Mouse (Mus musculus) neural tube, embryonic 11.5 days (tissue): ENCODE measurements around the gene Snx29. TPM values are rescaled to one million over a fixed set of nuclear protein-coding genes. Genes with fewer than 3 reads are reported as not detected.

Experiments
- ATAC-seq: fragments of 200-750 bp; cut with Nextera tagmentation; 2 replicates; pipeline ENCODE4 v1.8.0; 2017; ENCODE audit warnings: moderate number of reproducible peaks, mild to moderate bottlenecking, moderate TSS enrichment, moderate library complexity; ENCODE audit not compliant: insufficient read depth, low FRiP score, low TSS enrichment
- DNase-seq: peaks from one replicate; pipeline ENCODE4 v3.0.0-alpha.2; 2015; ENCODE audit warnings: low spot score
- H3K27ac ChIP-seq: fragments of 300-500 bp; sonication (generic); 2 replicates; pipeline ENCODE4 v1.5.1; 2014; ENCODE audit warnings: low read depth, mild to moderate bottlenecking, low read length
- H3K27me3 ChIP-seq: fragments of 300-500 bp; sonication (generic); 2 replicates; pipeline ENCODE4 v1.6.1; 2014; ENCODE audit warnings: mild to moderate bottlenecking, low read length, mixed read lengths; ENCODE audit not compliant: control insufficient read depth, insufficient read depth
- H3K36me3 ChIP-seq: fragments of 300-500 bp; sonication (generic); 2 replicates; pipeline ENCODE4 v1.6.1; 2014; ENCODE audit warnings: mild to moderate bottlenecking, low read length, moderate library complexity, mixed read lengths; ENCODE audit not compliant: control insufficient read depth, insufficient read depth
- H3K4me1 ChIP-seq: fragments of 300-500 bp; sonication (generic); 2 replicates; pipeline ENCODE4 v1.6.1; 2014; ENCODE audit warnings: low read length, mixed read lengths; ENCODE audit not compliant: control insufficient read depth, insufficient read depth
- H3K4me2 ChIP-seq: fragments of 300-500 bp; sonication (generic); 2 replicates; pipeline ENCODE4 v1.6.1; 2014; ENCODE audit warnings: low read depth, mild to moderate bottlenecking, moderate library complexity
- H3K4me3 ChIP-seq: fragments of 300-500 bp; sonication (generic); 2 replicates; pipeline ENCODE4 v1.5.1; 2014; ENCODE audit warnings: low read depth, low read length
- H3K9ac ChIP-seq: fragments of 300-500 bp; sonication (generic); 2 replicates; pipeline ENCODE4 v1.6.1; 2014; ENCODE audit warnings: mild to moderate bottlenecking, low read length
- H3K9me3 ChIP-seq: fragments of 300-500 bp; sonication (generic); 2 replicates; pipeline ENCODE4 v1.6.1; 2016; ENCODE audit warnings: low read length; ENCODE audit not compliant: control insufficient read depth
- WGBS: fragments of 180-500 bp; shearing (Covaris S2); extraction: QIAGEN DNeasy Blood & Tissue Kit; methylation state at CpG from one replicate; pipeline ENCODE4 v1.1.7; 2014; 5-methylcytosine and 5-hydroxymethylcytosine counted together
- polyA plus RNA-seq: library from polyadenylated mRNA; unstranded; fragments of >200 nt; fragmentation: Nextera tagmentation; extraction: Ambion mirVana; gene quantifications from 2 replicates; pipeline ENCODE4 v1.2.1, GENCODE M21; 2014

Gene Snx29
- polyA plus RNA-seq, 1 experiment from 2014 or later: 10.6 TPM

DNA sequence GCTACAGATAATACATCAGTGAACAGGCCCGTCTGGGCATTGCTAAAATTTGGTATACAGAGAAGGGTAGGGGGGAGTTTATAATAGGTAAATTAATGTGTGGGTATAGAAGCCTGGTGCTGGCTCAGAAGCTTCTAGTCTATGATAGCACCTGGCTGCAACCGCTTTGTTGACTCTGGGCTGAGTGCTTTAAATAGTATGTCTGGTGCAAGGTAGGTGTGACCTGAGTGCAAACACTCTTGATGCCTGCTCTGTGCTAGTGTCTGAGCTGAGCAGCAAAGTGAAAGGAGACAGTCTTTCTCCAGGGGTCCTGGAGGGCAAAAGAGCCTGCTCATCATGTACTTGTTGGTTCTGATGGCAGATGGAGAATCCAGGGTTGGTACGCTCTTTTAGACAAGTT lies 150.8 kb downstream of the Snx29 start:
- Histone ChIP-seq H3K4me3 (no peak overlapping the region), H3K9ac (no peak overlapping the region), H3K4me2 (no peak overlapping the region), H3K36me3 (no peaks in the 10 kb centered on the region), H3K4me1 (no peaks in the 10 kb centered on the region), H3K9me3 (no peaks in the 10 kb centered on the region), H3K27ac (no peak overlapping the region), H3K27me3 (no peaks in the 10 kb centered on the region)
- DNase-seq (no peak), ATAC-seq (no peak)
- 93% methylated on average over 3 of the region's 3 CpGs for WGBS

GRCm38 (mm10) chr16:11473893-11474505 lies 151.3 kb downstream of the Snx29 start:
- ATAC-seq: no peak
- DNase-seq: no peak
- no peaks in the 10 kb centered on the region for H3K4me1 ChIP-seq
- H3K36me3 ChIP-seq: no peaks in the 10 kb centered on the region
- no peak overlapping the region for H3K9ac ChIP-seq
- no peak overlapping the region for H3K4me2 ChIP-seq
- H3K27me3 ChIP-seq: no peaks in the 10 kb centered on the region
- H3K4me3 ChIP-seq: no peak overlapping the region
- H3K27ac ChIP-seq: no peak overlapping the region
- 79% methylated on average over 6 of the region's 6 CpGs for WGBS
- H3K9me3 ChIP-seq: no peaks in the 10 kb centered on the region

DNA sequence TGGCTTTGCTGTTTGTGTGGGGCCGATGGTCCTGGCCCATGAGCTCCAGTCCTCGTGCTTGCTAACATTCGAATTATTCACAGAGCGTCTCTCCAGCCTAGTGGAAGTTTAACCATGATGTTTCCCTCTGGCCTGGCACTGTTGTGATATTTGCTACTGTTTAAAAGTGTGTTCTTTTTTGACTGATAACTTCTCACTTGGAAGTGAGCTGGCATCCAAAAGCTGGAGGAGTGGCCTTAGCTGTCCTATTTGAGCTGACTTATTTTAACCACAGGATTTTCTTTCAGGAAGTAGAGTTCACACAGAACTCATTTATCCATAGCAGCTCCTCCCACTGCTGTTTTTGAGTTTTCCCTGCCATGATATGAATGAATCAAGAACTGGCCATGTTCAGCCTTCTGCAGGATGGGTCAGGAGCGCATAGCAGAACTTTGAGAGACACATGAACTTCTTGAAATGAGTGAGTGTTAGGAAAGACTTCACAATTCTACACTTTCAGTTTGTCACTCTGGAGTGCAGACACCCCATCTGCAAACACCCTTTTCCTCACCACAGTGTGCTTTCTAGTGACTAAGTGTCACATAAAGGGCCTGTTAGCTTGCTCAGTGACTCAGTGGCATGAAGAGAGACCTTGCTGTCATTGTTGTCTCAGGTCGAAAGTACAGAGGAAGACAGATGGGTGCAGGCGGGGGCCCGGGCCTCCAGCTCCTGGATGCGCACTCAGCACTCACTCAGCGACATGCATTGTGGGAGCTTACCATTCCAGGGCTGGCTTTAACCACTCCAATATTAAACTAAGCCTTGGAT lies 152.6 kb downstream of the Snx29 start:
- H3K4me2 ChIP-seq: no peak overlapping the region
- no peak overlapping the region for H3K27ac ChIP-seq
- ATAC-seq (no peak), DNase-seq (no peak)
- H3K9me3 ChIP-seq: no peaks in the 10 kb centered on the region
- H3K27me3 ChIP-seq: no peaks in the 10 kb centered on the region
- H3K4me1 ChIP-seq: no peaks in the 10 kb centered on the region
- H3K36me3 ChIP-seq: no peaks in the 10 kb centered on the region
- H3K4me3 ChIP-seq: no peak overlapping the region
- H3K9ac ChIP-seq: no peak overlapping the region
- 78% methylated on average over 10 of the region's 10 CpGs for WGBS

GRCm38 (mm10) chr16:11476314-11476713 lies 153.6 kb downstream of the Snx29 start:
- Histone ChIP-seq H3K9ac (no peak overlapping the region), H3K4me2 (no peak overlapping the region), H3K9me3 (no peaks in the 10 kb centered on the region), H3K4me3 (no peak overlapping the region), H3K27me3 (no peaks in the 10 kb centered on the region), H3K4me1 (no peaks in the 10 kb centered on the region), H3K36me3 (no peaks in the 10 kb centered on the region), H3K27ac (no peak overlapping the region)
- DNase-seq (no peak), ATAC-seq (no peak)
- WGBS: 93% methylated on average over 1 of the region's 1 CpGs

GRCm38 (mm10) chr16:11476968-11477367 lies 154.3 kb downstream of the Snx29 start:
- Histone ChIP-seq H3K4me3 (no peak overlapping the region), H3K9ac (no peak overlapping the region), H3K27me3 (no peaks in the 10 kb centered on the region), H3K36me3 (no peaks in the 10 kb centered on the region), H3K4me2 (no peak overlapping the region), H3K9me3 (no peaks in the 10 kb centered on the region), H3K27ac (no peak overlapping the region), H3K4me1 (no peaks in the 10 kb centered on the region)
- WGBS: 85% methylated on average over 2 of the region's 2 CpGs
- ATAC-seq (no peak), DNase-seq (no peak)

- DNase-seq (no peak), ATAC-seq (no peak)
- H3K27me3 ChIP-seq: no peaks in the 10 kb centered on the region
- no peak overlapping the region for H3K4me2 ChIP-seq
- no peak overlapping the region for H3K27ac ChIP-seq
- no peaks in the 10 kb centered on the region for H3K9me3 ChIP-seq
- no peak overlapping the region for H3K9ac ChIP-seq
- 89% methylated on average over 5 of the region's 5 CpGs for WGBS
- no peaks in the 10 kb centered on the region for H3K4me1 ChIP-seq
- H3K4me3 ChIP-seq: no peak overlapping the region
- H3K36me3 ChIP-seq: no peaks in the 10 kb centered on the region
Observed at GRCm38 (mm10) chr16:11477591-11477990, 154.9 kb downstream of the Snx29 start.

DNA sequence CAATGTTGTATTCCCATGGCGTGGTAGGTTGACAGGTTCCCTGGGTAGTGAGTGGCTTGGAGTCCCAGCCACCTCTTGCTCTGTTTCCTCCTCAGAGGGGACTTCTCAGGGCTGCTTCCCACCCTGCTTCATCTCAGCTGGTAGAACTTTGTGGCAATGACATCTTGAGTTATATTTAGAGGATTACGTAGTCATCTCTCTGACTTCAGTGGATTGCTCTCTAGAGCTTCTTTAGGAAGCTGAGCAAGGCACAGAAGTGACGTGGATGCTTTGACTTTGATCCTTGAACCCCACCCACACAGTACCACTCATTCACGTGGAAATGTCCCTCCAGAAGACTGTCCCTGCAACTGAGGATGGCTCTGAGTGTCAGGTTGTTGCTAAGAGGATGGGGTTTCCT lies 156.9 kb downstream of the Snx29 start:
- Histone ChIP-seq H3K4me3 (no peak overlapping the region), H3K4me1 (no peaks in the 10 kb centered on the region), H3K9me3 (no peaks in the 10 kb centered on the region), H3K27ac (no peak overlapping the region), H3K4me2 (no peak overlapping the region), H3K27me3 (no peaks in the 10 kb centered on the region), H3K36me3 (no peaks in the 10 kb centered on the region), H3K9ac (no peak overlapping the region)
- WGBS: 87% methylated on average over 4 of the region's 4 CpGs
- ATAC-seq (no peak), DNase-seq (no peak)

DNA sequence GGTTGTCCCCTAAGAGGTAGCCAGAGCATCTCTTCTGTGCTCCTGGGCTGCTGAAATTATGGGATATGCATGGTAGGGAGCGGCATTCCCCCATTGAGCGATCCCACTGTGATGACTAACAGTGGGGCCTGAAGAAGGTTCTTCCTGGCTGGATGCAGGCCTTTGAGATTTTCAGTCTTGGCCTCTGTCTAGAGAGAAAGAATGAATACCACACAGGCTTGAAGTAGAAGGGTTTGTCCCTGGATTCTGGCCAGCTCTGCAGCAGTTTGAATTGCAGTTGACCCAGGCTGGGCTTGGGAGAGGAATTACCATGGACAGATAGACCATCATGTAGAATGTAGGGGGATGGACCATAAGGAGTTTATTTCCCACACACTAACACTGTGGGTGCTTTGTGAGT lies 159.5 kb downstream of the Snx29 start:
- H3K9me3 ChIP-seq: no peaks in the 10 kb centered on the region
- no peak overlapping the region for H3K9ac ChIP-seq
- H3K4me1 ChIP-seq: no peaks in the 10 kb centered on the region
- 98% methylated on average over 2 of the region's 2 CpGs for WGBS
- DNase-seq (no peak), ATAC-seq (no peak)
- H3K27me3 ChIP-seq: no peaks in the 10 kb centered on the region
- no peak overlapping the region for H3K4me3 ChIP-seq
- no peaks in the 10 kb centered on the region for H3K36me3 ChIP-seq
- H3K27ac ChIP-seq: no peak overlapping the region
- no peak overlapping the region for H3K4me2 ChIP-seq

GRCm38 (mm10) chr16:11494895-11495294 lies 172.2 kb downstream of the Snx29 start:
- no peaks in the 10 kb centered on the region for H3K4me1 ChIP-seq
- DNase-seq: no peak
- no peak overlapping the region for H3K4me3 ChIP-seq
- H3K9me3 ChIP-seq: no peaks in the 10 kb centered on the region
- H3K36me3 ChIP-seq: no peaks in the 10 kb centered on the region
- H3K27ac ChIP-seq: no peak overlapping the region
- 66% methylated on average over 7 of the region's 7 CpGs for WGBS
- no peak overlapping the region for H3K4me2 ChIP-seq
- H3K9ac ChIP-seq: no peak overlapping the region
- H3K27me3 ChIP-seq: no peaks in the 10 kb centered on the region
- no peak for ATAC-seq
